Mouse (Mus musculus): ENCODE results near the gene Rps5. TPM values are rescaled to one million over a fixed set of nuclear protein-coding genes. Genes with fewer than 3 reads are reported as not detected.
"Not testable (repeated sequence)": the region's sequence is repeated elsewhere in the genome, so short reads cannot be mapped to it uniquely, and the experiment has no call there.

Rps5 gene
- polyA plus RNA-seq, 1 experiment from 2014 or later, result 638 TPM

DNA sequence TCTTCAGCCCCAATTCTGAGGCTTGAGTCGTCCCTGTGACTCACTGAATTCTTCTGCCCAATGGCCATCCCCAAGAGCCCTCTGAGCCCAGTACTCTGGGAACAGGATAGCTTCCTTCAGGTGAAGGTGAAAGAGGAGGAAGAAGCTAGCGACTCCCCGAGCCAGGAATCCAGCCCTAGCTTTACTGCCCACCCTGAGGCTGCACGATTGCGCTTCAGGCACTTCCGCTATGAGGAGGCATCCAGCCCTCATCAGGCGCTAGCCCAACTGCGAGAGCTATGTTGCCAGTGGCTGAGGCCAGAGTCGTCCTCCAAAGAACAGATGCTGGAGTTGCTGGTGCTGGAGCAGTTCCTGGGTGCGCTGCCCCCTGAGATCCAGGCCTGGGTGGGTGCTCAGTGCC, 18.5 kb upstream of the Rps5 start:
- Histone ChIP-seq H3K4me1 (peaks cover 4% of the 10 kb centered on the region), H3K4me3 (replicated peaks) (no peak overlapping the region), H3K27ac (no peak overlapping the region), H3K9me3 (no peaks in the 10 kb centered on the region), H3K27me3 (no peaks in the 10 kb centered on the region), H3K36me3 (replicated peaks) (peaks cover 49% of the 10 kb centered on the region), H3K9ac (no peak overlapping the region), H3K4me2 (no peak overlapping the region)
- no peak for ATAC-seq (ENCODE audit: low FRiP score)
- WGBS, result 62% methylated on average over 10 of the region's 10 CpGs

DNA sequence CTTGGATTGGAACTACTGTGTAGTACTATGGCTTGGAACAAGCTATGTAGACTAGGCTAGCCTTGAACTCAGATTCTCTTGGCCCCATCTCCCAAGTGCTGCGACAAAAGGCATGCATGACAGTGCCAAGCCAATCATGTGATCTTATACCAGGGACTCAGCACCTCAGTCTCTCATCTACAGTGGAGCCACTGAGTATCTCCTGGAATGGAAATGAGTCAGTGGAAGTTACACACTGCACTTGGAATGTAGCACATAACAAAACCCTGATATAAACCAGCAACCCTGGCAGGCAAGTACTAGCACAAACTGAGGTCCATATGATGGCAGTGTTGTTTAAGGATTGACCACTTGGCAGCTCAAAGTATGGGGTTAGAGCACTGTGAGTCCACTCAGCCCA, 16.9 kb upstream of the Rps5 start:
- no peak overlapping the region for H3K9ac ChIP-seq
- no peaks in the 10 kb centered on the region for H3K9me3 ChIP-seq
- ATAC-seq (ENCODE audit: low FRiP score), result no peak
- WGBS, result 90% methylated on average over 1 of the region's 1 CpGs
- no peak overlapping the region for H3K27ac ChIP-seq
- peaks cover 54% of the 10 kb centered on the region for H3K36me3 ChIP-seq (replicated peaks)
- H3K4me3 ChIP-seq (replicated peaks), result no peak overlapping the region
- H3K4me1 ChIP-seq, result 0 out of 2 replicates have a peak, but pooled peaks cover 5% of the 10 kb centered on the region
- H3K4me2 ChIP-seq, result no peak overlapping the region
- H3K27me3 ChIP-seq, result no peaks in the 10 kb centered on the region

DNA sequence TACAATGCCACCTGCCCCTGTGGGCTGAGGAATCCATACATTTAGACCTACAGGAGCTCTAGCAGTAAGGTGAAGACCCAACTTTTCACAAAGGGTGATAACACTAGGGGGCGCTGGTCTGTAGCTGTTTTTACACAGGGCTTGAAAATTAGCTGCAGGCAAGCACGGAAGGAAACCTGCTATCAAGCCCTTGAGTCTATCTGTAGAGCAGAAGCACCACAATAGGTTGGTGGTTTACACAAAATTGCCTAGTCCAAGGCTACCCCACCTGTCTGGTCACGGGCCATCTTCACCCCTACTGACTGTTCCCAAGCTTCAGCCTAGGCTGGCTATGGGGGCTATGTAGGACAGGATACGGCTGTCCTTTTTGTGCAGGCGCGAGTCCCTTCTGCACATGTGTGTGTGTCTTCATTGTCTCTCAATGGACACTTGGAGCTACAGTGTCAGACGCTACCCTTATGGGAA, 12.6 kb upstream of the Rps5 start:
- peak; percentile 56 for ATAC-seq (ENCODE audit: low FRiP score)
- Histone ChIP-seq H3K27ac (peak overlapping the region; percentile 81; the same call in 1 of the 2 replicates), H3K27me3 (no peaks in the 10 kb centered on the region), H3K36me3 (replicated peaks) (peaks cover 44% of the 10 kb centered on the region), H3K9ac (no peak overlapping the region), H3K4me1 (0 out of 2 replicates have a peak, but pooled peaks cover 5% of the 10 kb centered on the region), H3K4me3 (replicated peaks) (peak overlapping the region; percentile 46), H3K9me3 (no peaks in the 10 kb centered on the region), H3K4me2 (peak overlapping the region; percentile 59)
- WGBS, result 38% methylated on average over 7 of the region's 7 CpGs

DNA sequence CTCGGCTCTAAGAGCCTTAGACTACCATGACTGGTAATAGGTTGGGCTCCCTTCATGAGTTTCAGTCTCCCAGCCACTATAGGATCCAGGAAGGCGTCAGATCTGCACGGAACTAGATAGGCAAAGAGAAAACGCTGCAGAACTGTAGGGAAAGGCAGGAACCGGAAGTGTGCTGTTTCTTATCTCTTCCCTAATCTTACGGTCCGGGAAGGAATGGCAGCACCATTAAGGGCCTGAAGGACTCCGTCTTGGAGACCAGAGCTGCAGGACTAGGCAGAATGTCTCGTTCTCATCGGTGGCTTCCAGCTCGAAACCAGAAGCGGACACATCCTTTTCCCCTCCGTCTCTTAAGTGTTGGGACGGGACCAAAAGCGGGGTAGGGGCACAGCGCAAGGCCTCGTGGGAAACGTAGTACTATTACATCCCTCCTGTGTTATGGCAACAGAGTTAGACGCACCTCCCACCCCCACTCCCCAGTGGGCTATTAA, 11.9 kb upstream of the Rps5 start:
- peak overlapping the region; percentile 46 for H3K4me3 ChIP-seq (replicated peaks)
- H3K9me3 ChIP-seq, result no peaks in the 10 kb centered on the region
- peak overlapping the region; percentile 55 for H3K9ac ChIP-seq
- WGBS, result 12% methylated on average over 19 of the region's 19 CpGs
- H3K4me2 ChIP-seq, result peak overlapping the region; percentile 59
- H3K27ac ChIP-seq, result peak overlapping the region; percentile 81
- H3K4me1 ChIP-seq, result 0 out of 2 replicates have a peak, but pooled peaks cover 5% of the 10 kb centered on the region
- no peaks in the 10 kb centered on the region for H3K27me3 ChIP-seq
- peaks cover 38% of the 10 kb centered on the region for H3K36me3 ChIP-seq (replicated peaks)
- ATAC-seq (ENCODE audit: low FRiP score), result peak; percentile 76

DNA sequence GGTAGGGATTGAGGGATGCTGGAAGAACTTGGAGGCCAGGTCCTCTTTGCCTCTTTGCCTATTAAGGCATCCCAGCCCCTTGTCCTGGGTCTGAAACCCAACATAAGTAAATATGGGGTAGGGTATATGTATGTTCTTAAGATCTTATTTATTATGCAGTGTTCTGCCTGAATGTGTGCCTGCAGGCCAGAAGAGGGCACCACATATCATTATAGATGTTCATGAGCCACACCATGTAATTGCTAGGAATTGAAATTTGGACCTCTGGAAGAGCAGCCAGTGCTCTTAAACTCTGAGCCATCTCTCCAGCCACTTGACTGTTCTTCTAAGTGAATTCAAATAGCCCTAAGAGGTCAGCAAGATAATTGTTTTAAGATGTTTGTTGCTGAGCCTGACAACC, 8.5 kb upstream of the Rps5 start:
- H3K4me3 ChIP-seq (replicated peaks), result no peak overlapping the region
- H3K9ac ChIP-seq, result no peak overlapping the region
- H3K4me2 ChIP-seq, result no peak overlapping the region
- H3K27ac ChIP-seq, result no peak overlapping the region
- 0 out of 2 replicates have a peak, but pooled peaks cover 5% of the 10 kb centered on the region for H3K4me1 ChIP-seq
- H3K27me3 ChIP-seq, result no peaks in the 10 kb centered on the region
- H3K9me3 ChIP-seq, result no peaks in the 10 kb centered on the region
- no peak for ATAC-seq (ENCODE audit: low FRiP score)
- H3K36me3 ChIP-seq (replicated peaks), result peaks cover 5% of the 10 kb centered on the region

DNA sequence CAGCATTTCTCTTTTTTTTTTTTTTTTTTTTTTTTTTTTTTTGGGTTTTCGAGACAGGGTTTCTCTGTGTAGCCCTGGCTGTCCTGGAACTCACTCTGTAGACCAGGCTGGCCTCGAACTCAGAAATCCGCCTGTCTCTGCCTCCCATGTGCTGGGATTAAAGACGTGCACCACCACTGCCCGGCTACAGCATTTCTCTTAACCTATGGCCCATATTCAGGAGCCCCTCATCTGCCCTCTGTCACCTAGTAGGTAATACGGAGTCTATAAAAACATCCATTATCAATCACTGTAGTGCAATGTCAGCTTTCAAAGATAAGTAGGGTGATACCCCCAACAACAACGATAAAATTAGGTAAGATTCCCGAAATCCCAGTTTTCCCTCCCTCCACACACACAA, 1.6 kb upstream of the Rps5 start:
- H3K27me3 ChIP-seq; H3K9me3 ChIP-seq; H3K27ac ChIP-seq; H3K4me3 ChIP-seq (replicated peaks); H3K9ac ChIP-seq; ATAC-seq (ENCODE audit: low FRiP score): not testable (repeated sequence)
- Histone ChIP-seq H3K4me1 (peaks cover 18% of the 10 kb centered on the region), H3K36me3 (replicated peaks) (peaks cover 26% of the 10 kb centered on the region), H3K4me2 (0 out of 2 replicates have a peak overlapping the region, but pooled peaks have one; percentile 82)
- WGBS, result 95% methylated on average over 7 of the region's 8 CpGs

DNA sequence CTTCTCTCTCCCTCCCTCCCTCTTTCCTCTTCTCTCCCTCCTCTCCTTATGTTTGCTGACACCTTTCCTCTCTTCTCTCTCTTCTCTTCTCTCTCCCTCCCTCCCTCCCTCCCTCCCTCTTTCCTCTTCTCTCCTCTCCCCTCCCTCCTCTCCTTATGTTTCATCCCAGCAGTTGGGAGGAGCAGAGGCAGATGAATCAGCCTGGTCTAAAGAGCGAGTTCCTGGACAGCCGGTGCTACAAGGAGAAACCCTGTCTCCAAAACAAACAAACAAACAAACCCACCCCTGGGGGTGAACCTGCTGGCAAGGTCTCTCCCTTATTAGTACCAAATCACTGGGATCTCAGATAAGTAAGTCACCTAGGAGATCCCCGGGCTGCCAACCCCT, 779 bp upstream of the Rps5 start:
- Histone ChIP-seq H3K9ac (peak overlapping the region; percentile 80), H3K27ac (peak overlapping the region; percentile 89), H3K4me2 (peak overlapping the region; percentile 82), H3K4me1 (peaks cover 18% of the 10 kb centered on the region), H3K27me3 (peaks cover 11% of the 10 kb centered on the region), H3K9me3 (no peaks in the 10 kb centered on the region), H3K36me3 (replicated peaks) (peaks cover 34% of the 10 kb centered on the region), H3K4me3 (replicated peaks) (peak overlapping the region; percentile 88)
- WGBS, result 0% methylated on average over 3 of the region's 3 CpGs
- peak; percentile 0; the same call in 1 of the 2 replicates for ATAC-seq (ENCODE audit: low FRiP score)

DNA sequence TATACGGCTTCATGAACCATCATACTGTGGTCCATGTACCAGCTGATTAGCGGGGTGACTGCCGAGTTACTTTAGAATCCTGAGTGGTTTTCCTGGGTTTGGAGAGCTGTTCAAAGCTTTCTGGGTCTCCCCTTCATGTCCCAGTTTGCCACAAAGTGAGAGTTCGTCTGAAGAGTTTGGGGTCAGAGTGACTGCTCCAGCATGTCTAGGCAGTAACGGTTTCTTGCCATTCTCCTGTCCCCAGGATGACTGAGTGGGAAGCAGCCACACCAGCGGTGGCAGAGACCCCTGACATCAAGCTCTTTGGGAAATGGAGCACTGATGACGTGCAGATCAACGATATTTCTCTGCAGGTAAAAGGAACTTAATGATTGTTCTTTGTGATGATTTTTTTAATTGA, 639 bp downstream of the Rps5 start:
- 4% methylated on average over 8 of the region's 8 CpGs for WGBS
- peaks cover 45% of the 10 kb centered on the region for H3K36me3 ChIP-seq (replicated peaks)
- peak overlapping the region; percentile 83 for H3K9ac ChIP-seq
- H3K9me3 ChIP-seq, result no peaks in the 10 kb centered on the region
- H3K4me1 ChIP-seq, result peaks cover 19% of the 10 kb centered on the region
- peaks cover 25% of the 10 kb centered on the region for H3K27me3 ChIP-seq
- 0 out of 2 replicates have a peak, but pooled peaks have one; percentile 0 for ATAC-seq (ENCODE audit: low FRiP score)
- peak overlapping the region; percentile 93 for H3K4me2 ChIP-seq
- H3K4me3 ChIP-seq (replicated peaks), result peak overlapping the region; percentile 88
- 0 out of 2 replicates have a peak overlapping the region, but pooled peaks have one; percentile 19 for H3K27ac ChIP-seq

DNA sequence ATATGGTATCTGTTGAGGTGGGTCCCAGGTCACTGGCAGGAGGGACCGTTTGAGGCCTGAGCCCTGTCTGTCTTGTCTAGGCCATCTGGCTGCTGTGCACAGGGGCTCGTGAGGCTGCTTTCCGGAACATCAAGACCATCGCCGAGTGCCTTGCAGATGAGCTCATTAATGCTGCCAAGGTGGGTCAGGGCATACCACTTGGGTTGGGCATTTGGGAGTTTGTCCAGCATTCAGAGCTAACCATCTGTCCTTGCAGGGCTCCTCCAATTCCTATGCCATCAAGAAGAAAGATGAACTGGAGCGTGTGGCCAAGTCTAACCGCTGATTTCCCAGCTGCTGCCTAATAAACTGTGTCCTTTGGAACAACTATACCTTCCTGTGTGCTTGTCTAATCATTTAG, 4.2 kb downstream of the Rps5 start:
- Histone ChIP-seq H3K9ac (no peak overlapping the region), H3K27me3 (peaks cover 42% of the 10 kb centered on the region), H3K27ac (no peak overlapping the region), H3K4me1 (peaks cover 22% of the 10 kb centered on the region), H3K36me3 (replicated peaks) (peaks cover 49% of the 10 kb centered on the region), H3K9me3 (no peaks in the 10 kb centered on the region), H3K4me3 (replicated peaks) (no peak overlapping the region), H3K4me2 (no peak overlapping the region)
- WGBS, result 84% methylated on average over 7 of the region's 7 CpGs
- ATAC-seq (ENCODE audit: low FRiP score), result no peak

DNA sequence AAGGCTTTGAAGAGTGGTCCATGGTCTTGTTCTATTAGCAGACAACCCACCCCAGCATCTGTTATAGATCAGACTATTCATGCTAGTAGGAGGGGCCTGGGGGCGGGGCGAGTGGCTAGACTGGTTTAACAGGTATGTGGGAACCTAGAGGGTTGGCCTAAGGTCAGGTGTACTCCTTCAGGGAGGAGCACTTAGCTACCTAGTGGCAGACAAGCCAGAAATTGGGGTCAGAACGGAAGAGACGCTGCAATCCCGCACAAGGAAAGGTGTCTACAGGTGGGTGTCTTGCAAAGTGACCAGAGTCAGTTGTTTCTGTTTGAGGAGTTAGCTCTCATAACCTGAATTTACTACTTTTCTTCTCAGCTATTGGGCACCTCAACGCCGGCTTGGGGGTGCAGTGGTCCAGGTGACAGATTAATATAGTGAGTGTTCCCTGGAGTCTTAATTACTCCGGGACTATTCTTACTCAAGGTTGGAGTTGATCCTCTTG, 5.1 kb downstream of the Rps5 start, which contains the start of gene Rnf225:
Gene Rnf225 (plus strand): TSS at position 226 of the 490 bp plus-strand sequence.
- Histone ChIP-seq H3K4me3 (replicated peaks) (peak within 1 kb of the TSS; percentile 18), H3K9me3 (no peaks in the 10 kb centered on the region), H3K4me2 (peak within 1 kb of the TSS; percentile 50), H3K36me3 (replicated peaks) (peaks cover 49% of the 10 kb centered on the region), H3K27ac (no peak within 1 kb of the TSS), H3K4me1 (peaks cover 22% of the 10 kb centered on the region), H3K9ac (peak within 1 kb of the TSS; percentile 33; the same call in 1 of the 2 replicates), H3K27me3 (peaks cover 42% of the 10 kb centered on the region)
- WGBS, result 29% methylated on average over 8 of the region's 8 CpGs
- no peak for ATAC-seq (ENCODE audit: low FRiP score)

DNA sequence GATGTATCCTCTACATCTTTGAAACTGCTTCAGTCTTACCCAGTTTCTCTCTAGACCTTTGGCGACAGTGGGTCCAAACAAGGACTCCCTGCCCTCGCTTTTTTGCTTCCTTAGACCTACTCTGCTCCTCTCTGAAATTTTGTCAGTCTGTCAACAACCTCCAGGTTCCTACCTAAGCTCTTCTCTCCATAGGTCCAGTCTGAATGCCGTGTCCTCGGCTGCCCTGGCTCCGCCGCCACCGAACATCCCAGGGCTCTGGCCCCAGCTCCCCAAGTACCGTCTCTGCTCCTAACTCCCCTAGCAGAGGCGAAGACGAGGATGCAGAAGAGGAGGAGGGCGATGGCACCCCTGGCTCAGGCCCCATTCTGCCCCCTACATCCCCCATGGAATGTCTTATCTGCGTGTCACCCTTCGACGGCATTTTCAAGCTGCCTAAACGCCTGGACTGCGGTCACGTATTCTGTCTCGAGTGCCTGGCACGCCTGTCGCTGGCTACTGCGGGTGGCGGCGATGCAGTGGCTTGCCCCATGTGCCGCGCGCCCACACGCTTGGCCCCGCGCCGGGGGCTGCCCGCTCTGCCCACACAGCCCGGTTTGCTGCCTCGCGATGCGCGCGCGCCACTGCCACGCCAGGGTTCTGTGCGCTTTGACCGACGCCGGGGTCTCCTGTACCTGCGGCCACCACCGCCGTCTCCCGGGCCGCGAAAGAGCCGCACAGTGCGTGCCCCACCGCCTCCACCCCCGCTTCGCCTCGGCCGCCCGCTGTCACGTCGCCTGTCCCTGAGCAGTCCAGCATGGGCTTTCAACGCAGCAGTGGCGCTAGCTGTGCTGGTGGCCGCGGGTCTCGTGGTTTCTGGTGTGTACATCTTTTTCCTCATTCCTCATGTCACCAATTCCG, 5.9 kb downstream of the Rps5 start:
- Histone ChIP-seq H3K4me2 (peak overlapping the region; percentile 50), H3K9me3 (no peaks in the 10 kb centered on the region), H3K9ac (peak overlapping the region; percentile 33; the same call in 1 of the 2 replicates), H3K4me1 (peaks cover 19% of the 10 kb centered on the region), H3K36me3 (replicated peaks) (peaks cover 48% of the 10 kb centered on the region), H3K27ac (no peak overlapping the region), H3K4me3 (replicated peaks) (peak overlapping the region; percentile 18), H3K27me3 (peaks cover 42% of the 10 kb centered on the region)
- ATAC-seq (ENCODE audit: low FRiP score), result peak; percentile 31; the same call in 1 of the 2 replicates
- 5% methylated on average over 61 of the region's 65 CpGs for WGBS

DNA sequence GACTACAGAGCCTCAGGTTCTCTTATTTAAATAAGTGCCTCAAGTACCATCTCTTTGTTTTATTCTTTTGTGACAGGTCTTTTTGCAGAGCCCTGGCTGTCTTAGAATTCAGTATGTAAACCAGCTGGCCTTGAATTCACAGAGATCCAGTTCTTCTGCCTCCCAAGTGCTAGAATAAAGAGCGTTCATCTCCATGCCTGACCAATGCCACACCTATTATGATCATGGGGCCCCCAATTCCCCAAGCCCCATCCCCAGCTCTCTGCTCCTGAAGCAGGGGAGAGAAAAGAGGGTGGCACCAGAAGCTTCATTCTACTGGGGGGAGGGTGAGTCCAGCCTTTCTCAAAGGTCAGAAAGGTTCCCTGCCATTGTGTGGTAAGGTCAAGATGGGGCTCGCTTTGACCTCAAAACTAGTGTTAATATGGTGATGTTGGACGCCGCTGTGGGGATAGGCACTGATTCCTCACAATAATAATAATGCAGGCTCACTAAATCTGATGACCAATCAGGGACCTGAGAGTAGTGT, 11.6 kb downstream of the Rps5 start:
- Histone ChIP-seq H3K4me3 (replicated peaks) (no peak overlapping the region), H3K27ac (no peak overlapping the region), H3K9ac (no peak overlapping the region), H3K27me3 (peaks cover 10% of the 10 kb centered on the region), H3K9me3 (no peaks in the 10 kb centered on the region), H3K36me3 (replicated peaks) (0 out of 2 replicates have a peak, but pooled peaks cover 4% of the 10 kb centered on the region), H3K4me1 (no peaks in the 10 kb centered on the region), H3K4me2 (no peak overlapping the region)
- no peak for ATAC-seq (ENCODE audit: low FRiP score)
- 65% methylated on average over 4 of the region's 4 CpGs for WGBS

Measured in forebrain, embryonic 12.5 days (tissue).